Mouse (Mus musculus) Patski (cell line): ENCODE data around the gene Alg3. TPM values are rescaled to one million over a fixed set of nuclear protein-coding genes. Genes with fewer than 3 reads are reported as not detected.

Experiments
- ATAC-seq: fragments of 100-300 bp; one replicate; pipeline ENCODE4 v1.8.0; 2021
- CTCF ChIA-PET: fragments of 350-600 bp; sonication (Branson Sonifier 250); formaldehyde crosslinking; loops from one replicate; lab custom pipeline; 2022; ENCODE audit warnings: inconsistent platforms; lab: Charles Lee
- POLR2A ChIA-PET: fragments of 350-600 bp; sonication (Branson Sonifier 250); formaldehyde crosslinking; loops from one replicate; lab custom pipeline; 2022; ENCODE audit warnings: antibody characterized with exemption, inconsistent platforms; lab: Charles Lee
- DNase-seq: peaks from one replicate; pipeline ENCODE4 v3.0.0-alpha.2; 2011; ENCODE audit warnings: low read depth, low spot score
- H3K27me3 ChIP-seq: fragments of 371-371 bp; one replicate; pipeline ENCODE4 v1.5.1; 2021
- CTCF ChIP-seq: fragments of 100-300 bp; IDR thresholded peaks from one replicate; pipeline ENCODE4 v1.5.1; 2021
- in situ Hi-C: fragments of 300-500 bp; cut with MboI; formaldehyde crosslinking; loops from 3 replicates; pipeline ENCODE4 v1.11.1; 2018; ENCODE audit warnings: low pct_unique_long_range_greater_than_20kb, mixed read lengths
- polyA plus RNA-seq: library from polyadenylated mRNA; unstranded; gene quantifications from one replicate; pipeline ENCODE4 v1.2.3, GENCODE M21; 2021

Gene Alg3
- polyA plus RNA-seq, result 21.5 TPM

- TF ChIP-seq CTCF, result no peak
- no peaks in the 10 kb centered on the region for H3K27me3 ChIP-seq
- peak; percentile 68 for DNase-seq
- CTCF ChIA-PET, result interaction anchor here (0.9 to 1.2 kb wide), 5 partner anchors 9 to 114 kb away, joined by 3 to 5 read pairs (median 3); partner anchors contain the start of gene Camk2n2
- POLR2A ChIA-PET, result interaction anchor here (0.7 to 1.5 kb wide), 4 partner anchors 9 to 74 kb away, joined by 3 to 4 read pairs (median 4); no protein-coding TSS in a partner anchor
- in situ Hi-C loops, result loop anchor here (5.0 kb wide), 1 partner anchor 64 kb away; the partner anchor contains the start of gene Abcf3
- ATAC-seq, result peak; percentile 98
Observed at GRCm38 (mm10) chr16:20611357-20612227, at the start of gene Alg3, which contains the start of the genes Eef1akmt4 and Gm49333. Gene Alg3 (minus strand): TSS chr16:20611735. Gene Eef1akmt4 (plus strand): TSS chr16:20611593. Gene Gm49333 (plus strand): TSS chr16:20611610.

GRCm38 (mm10) chr16:20657661-20658060 is 46.1 kb upstream of the Alg3 start:
- ChIA-PET CTCF (no interaction called here), POLR2A (no interaction called here)
- TF ChIP-seq CTCF, result no peak
- ATAC-seq (no peak), DNase-seq (no peak)
- in situ Hi-C loops, result no loop called here
- H3K27me3 ChIP-seq, result no peaks in the 10 kb centered on the region

GRCm38 (mm10) chr16:20653315-20653714 is 41.8 kb upstream of the Alg3 start:
- in situ Hi-C loops, result no loop called here
- CTCF ChIA-PET, result no interaction called here
- H3K27me3 ChIP-seq, result no peaks in the 10 kb centered on the region
- POLR2A ChIA-PET, result no interaction called here
- no peak for DNase-seq
- TF ChIP-seq CTCF, result no peak
- no peak for ATAC-seq

GRCm38 (mm10) chr16:20651947-20652310 is 40.4 kb upstream of the Alg3 start:
- ATAC-seq (no peak), DNase-seq (no peak)
- in situ Hi-C loops, result no loop called here

GRCm38 (mm10) chr16:20651076-20651946 is 39.8 kb upstream of the Alg3 start, which contains the start of gene Psmd2:
Gene Psmd2 (plus strand): TSS chr16:20651652.
- H3K27me3 ChIP-seq, result peaks cover 6% of the 10 kb centered on the region
- ChIA-PET CTCF (no interaction called here), POLR2A (interaction anchor here (1.1 to 1.3 kb wide), 2 partner anchors 21 to 40 kb away, joined by 3 to 4 read pairs; no protein-coding TSS in a partner anchor)
- ATAC-seq (peak; percentile 94), DNase-seq (peak; percentile 51)
- no peak for TF ChIP-seq CTCF
- in situ Hi-C loops, result no loop called here

More at GRCm38 (mm10) chr16:20651947-20652310, 40.4 kb upstream of the Alg3 start:
- ChIA-PET CTCF (no interaction called here), POLR2A (interaction anchor here (1.3 kb wide), 1 partner anchor 20 kb away, joined by 4 read pairs; no protein-coding TSS in a partner anchor)
- H3K27me3 ChIP-seq, result peaks cover 5% of the 10 kb centered on the region
- TF ChIP-seq CTCF, result no peak

GRCm38 (mm10) chr16:20643911-20644310 is 32.4 kb upstream of the Alg3 start:
- CTCF ChIA-PET, result no interaction called here
- ATAC-seq, result no peak
- H3K27me3 ChIP-seq, result peaks cover 31% of the 10 kb centered on the region
- POLR2A ChIA-PET, result no interaction called here
- in situ Hi-C loops, result no loop called here
- no peak for DNase-seq
- no peak for TF ChIP-seq CTCF

GRCm38 (mm10) chr16:20642161-20642560 is 30.6 kb upstream of the Alg3 start:
- CTCF ChIA-PET, result interaction anchor here (0.7 to 1.5 kb wide), 6 partner anchors 19 to 227 kb away, joined by 3 read pairs; no protein-coding TSS in a partner anchor

GRCm38 (mm10) chr16:20638367-20638766 is 26.8 kb upstream of the Alg3 start:
- H3K27me3 ChIP-seq, result peaks cover 7% of the 10 kb centered on the region
- DNase-seq, result no peak
- in situ Hi-C loops, result no loop called here
- ChIA-PET POLR2A (no interaction called here), CTCF (no interaction called here)
- TF ChIP-seq CTCF, result no peak
- ATAC-seq, result no peak

More at GRCm38 (mm10) chr16:20642161-20642560, 30.6 kb upstream of the Alg3 start:
- peak; percentile 95 for TF ChIP-seq CTCF
- H3K27me3 ChIP-seq, result peaks cover 34% of the 10 kb centered on the region
- POLR2A ChIA-PET, result no interaction called here
- in situ Hi-C loops, result no loop called here
- peak; percentile 54 for ATAC-seq
- no peak for DNase-seq

GRCm38 (mm10) chr16:20637410-20637809 is 25.9 kb upstream of the Alg3 start:
- ChIA-PET POLR2A (no interaction called here), CTCF (no interaction called here)
- in situ Hi-C loops, result no loop called here
- no peak for DNase-seq
- peaks cover 6% of the 10 kb centered on the region for H3K27me3 ChIP-seq
- no peak for ATAC-seq
- TF ChIP-seq CTCF, result no peak
